Mouse (Mus musculus) erythroblast, embryonic 14.5 days (primary cell): ENCODE results near the gene Cdcp2.

Experiments used
- GATA1 ChIP-seq: IDR thresholded peaks from 2 replicates; pipeline ENCODE4 v1.6.1; 2012; ENCODE audit warnings: low read length, inconsistent platforms, mixed read lengths
- TAL1 ChIP-seq: IDR thresholded peaks from 3 replicates; pipeline ENCODE4 v1.6.1; 2012; ENCODE audit warnings: low read length, inconsistent platforms, mixed read lengths

GRCm38 (mm10) chr4:107117741-107118385 is 21.2 kb downstream of the Cdcp2 start:
- TF ChIP-seq GATA1 = no peak
- no peak for TF ChIP-seq TAL1
